Mouse (Mus musculus): Measurements from ENCODE around the gene Itgae. TPM values are rescaled to one million over a fixed set of nuclear protein-coding genes. Genes with fewer than 3 reads are reported as not detected.

Itgae gene
- polyA plus RNA-seq, 1 experiment, result 4.4 TPM

Other genes with a start within 250 kb of the Itgae start
- gene Atp2a3, start 129.4 kb upstream of the Itgae start, polyA plus RNA-seq (2012; rRNA removed), result 22.5 and 46.2 TPM in 2 replicates
- 18.8 and 30.3 TPM in 2 replicates for gene P2rx1, start 91.5 kb upstream of the Itgae start, polyA plus RNA-seq (2012; rRNA removed)
- gene Camkk1, start 71.6 kb upstream of the Itgae start, polyA plus RNA-seq (2012; rRNA removed), result 6.5 and 6.8 TPM in 2 replicates
- gene Ncbp3, start 42.8 kb upstream of the Itgae start, polyA plus RNA-seq (2012; rRNA removed), result 2.4 and 2.9 TPM in 2 replicates
- gene Haspin, start 47.7 kb downstream of the Itgae start, polyA plus RNA-seq (2012; rRNA removed), result 0.66 and 1.3 TPM in 2 replicates
- 1.8 TPM in 2 replicates for gene P2rx5, start 69.8 kb downstream of the Itgae start, polyA plus RNA-seq (2012; rRNA removed)
- gene Emc6, start 86.5 kb downstream of the Itgae start, polyA plus RNA-seq (2012; rRNA removed), result 45.7 and 63.7 TPM in 2 replicates
- gene Tax1bp3, start 86.5 kb downstream of the Itgae start, polyA plus RNA-seq (2012; rRNA removed), result 75.6 and 105 TPM in 2 replicates
- 21.1 and 21.7 TPM in 2 replicates for gene Ctns, start 108.5 kb downstream of the Itgae start, polyA plus RNA-seq (2012; rRNA removed)
- gene Shpk, start 108.9 kb downstream of the Itgae start, polyA plus RNA-seq (2012; rRNA removed), result 11.5 and 11.8 TPM in 2 replicates
- gene Trpv1, start 143.7 kb downstream of the Itgae start, polyA plus RNA-seq (2012; rRNA removed), result 3.6 and 4.5 TPM in 2 replicates
- gene Trpv3, start 176.8 kb downstream of the Itgae start, polyA plus RNA-seq (2012; rRNA removed), result 0.18 and 0.25 TPM in 2 replicates
- gene Aspa, start 239.0 kb downstream of the Itgae start, polyA plus RNA-seq (2012; rRNA removed), result 8.6 and 12.7 TPM in 2 replicates
- gene Gm49340, start 239.2 kb downstream of the Itgae start, polyA plus RNA-seq (2012; rRNA removed), result 0.04 TPM in 1 of 2 replicates, not detected in the other
- 0.19 and 0.22 TPM in 2 replicates for gene Spata22, start 239.2 kb downstream of the Itgae start, polyA plus RNA-seq (2012; rRNA removed)